Mouse (Mus musculus) cerebellum, adult 2 months (tissue): Measurements from ENCODE around the gene Fis1.

Source experiments
- CTCF ChIP-seq: fragments of 200-500 bp; IDR thresholded peaks from 2 replicates; pipeline ENCODE4 v1.5.1; 2011; ENCODE audit warnings: low read depth, mild to moderate bottlenecking, control low read depth, low read length, moderate library complexity, borderline replicate concordance; ENCODE audit not compliant: insufficient read depth
- POLR2A ChIP-seq: fragments of 200-500 bp; IDR thresholded peaks from 2 replicates; pipeline ENCODE4 v1.6.1; 2011; ENCODE audit warnings: low read length, control low read depth, borderline replicate concordance; ENCODE audit not compliant: insufficient read depth

DNA sequence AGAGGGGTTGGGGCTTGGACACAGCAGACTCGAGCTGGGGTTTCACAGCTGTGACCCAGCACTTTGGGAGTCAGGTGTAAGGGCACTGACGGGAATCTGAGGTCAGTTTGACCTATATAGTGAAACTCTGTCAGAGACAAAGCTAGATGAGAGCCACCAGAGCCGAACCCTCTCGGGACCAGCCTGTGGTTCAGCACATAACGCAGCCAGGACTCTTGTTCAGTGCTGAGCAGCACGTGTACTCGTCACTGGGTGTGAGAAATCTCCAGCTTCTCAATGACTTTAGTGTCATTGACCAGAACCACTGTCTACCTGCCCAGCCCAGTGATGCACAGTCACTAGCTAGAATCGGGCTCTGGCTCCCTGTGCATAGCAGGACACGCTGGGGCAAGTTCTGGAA is 30.2 kb upstream of the Fis1 start:
- TF ChIP-seq POLR2A = no peak
- no peak for TF ChIP-seq CTCF
